Mouse (Mus musculus) liver, postnatal 0 days (tissue): ENCODE results near the gene Nufip2.

Source experiments
- CTCF ChIP-seq: sonication (generic); IDR thresholded peaks from 2 replicates; pipeline ENCODE4 v1.5.1; 2016; ENCODE audit warnings: antibody characterized with exemption, low read depth
- EP300 ChIP-seq: IDR thresholded peaks from 2 replicates; pipeline ENCODE4 v1.6.1; 2016; ENCODE audit warnings: antibody characterized with exemption, low read depth, mild to moderate bottlenecking

GRCm38 (mm10) chr11:77713736-77714135 lies 27.8 kb downstream of the Nufip2 start:
- no peak for TF ChIP-seq CTCF
- no peak for TF ChIP-seq EP300
